Mouse (Mus musculus): ENCODE data around the gene Uqcrc1.

- no peak for TF ChIP-seq GATA1 (IDR thresholded peaks at IDR 0.05; ENCODE audit: borderline replicate concordance, low read length)
- TF ChIP-seq FLI1 (IDR thresholded peaks at IDR 0.05; ENCODE audit: low read length), result no peak
Observed at GRCm38 (mm10) chr9:108987704-108988350, 51.4 kb downstream of the Uqcrc1 start.
